Mouse (Mus musculus) midbrain, embryonic 13.5 days (tissue): Measurements from ENCODE around the gene Rps17. TPM values are rescaled to one million over a fixed set of nuclear protein-coding genes. Genes with fewer than 3 reads are reported as not detected.
A peak's percentile ranks its signal among the peaks of the same experiment; 100 is the strongest.

Experiments
- ATAC-seq: fragments of 200-750 bp; cut with Nextera tagmentation; 2 replicates; pipeline ENCODE4 v1.8.0; 2017; ENCODE audit warnings: mild to moderate bottlenecking, moderate TSS enrichment, moderate library complexity
- H3K27ac ChIP-seq: fragments of 300-500 bp; sonication (generic); 2 replicates; pipeline ENCODE4 v1.5.1; 2015; ENCODE audit warnings: inconsistent platforms, mild to moderate bottlenecking, moderate library complexity
- H3K27me3 ChIP-seq: fragments of 300-500 bp; sonication (generic); 2 replicates; pipeline ENCODE4 v1.6.1; 2015; ENCODE audit warnings: mild to moderate bottlenecking, inconsistent platforms
- H3K36me3 ChIP-seq: fragments of 300-500 bp; sonication (generic); 2 replicates; pipeline ENCODE4 v1.6.1; 2015; ENCODE audit warnings: mild to moderate bottlenecking, inconsistent platforms
- H3K4me1 ChIP-seq: fragments of 300-500 bp; sonication (generic); replicated peaks from 2 replicates; pipeline ENCODE4 v1.6.1; 2015; ENCODE audit warnings: inconsistent platforms
- H3K4me2 ChIP-seq: fragments of 300-500 bp; sonication (generic); replicated peaks from 2 replicates; pipeline ENCODE4 v1.6.1; 2015; ENCODE audit warnings: moderate library complexity, mild to moderate bottlenecking, inconsistent platforms
- H3K4me3 ChIP-seq: fragments of 300-500 bp; sonication (generic); replicated peaks from 2 replicates; pipeline ENCODE4 v1.5.1; 2015; ENCODE audit warnings: mild to moderate bottlenecking, inconsistent platforms
- H3K9ac ChIP-seq: fragments of 300-500 bp; sonication (generic); replicated peaks from 2 replicates; pipeline ENCODE4 v1.6.1; 2015; ENCODE audit warnings: mild to moderate bottlenecking, inconsistent platforms
- H3K9me3 ChIP-seq: fragments of 300-500 bp; sonication (generic); 2 replicates; pipeline ENCODE4 v1.6.1; 2016; ENCODE audit warnings: mild to moderate bottlenecking, inconsistent platforms
- WGBS: fragments of 180-500 bp; shearing (Covaris S2); methylation state at CpG from one replicate; pipeline ENCODE4 v1.1.7; 2015; 5-methylcytosine and 5-hydroxymethylcytosine counted together
- polyA plus RNA-seq: library from polyadenylated mRNA; unstranded; fragments of >200 nt; fragmentation: Nextera tagmentation; extraction: Ambion mirVana; gene quantifications from 2 replicates; pipeline ENCODE4 v1.2.1, GENCODE M21; 2015

Rps17 gene
- polyA plus RNA-seq, 1 experiment from 2014 or later: 873 TPM

- H3K9me3 ChIP-seq: no peaks in the 10 kb centered on the region
- peak overlapping the region; percentile 54 for H3K4me2 ChIP-seq
- H3K27ac ChIP-seq: no peak overlapping the region
- H3K27me3 ChIP-seq: peaks cover 5% of the 10 kb centered on the region; the same call in 1 of the 2 replicates
- H3K4me1 ChIP-seq: peaks cover 28% of the 10 kb centered on the region
- peak overlapping the region; percentile 62 for H3K9ac ChIP-seq
- 62% methylated on average over 15 of the region's 15 CpGs for WGBS
- peak overlapping the region; percentile 94 for H3K4me3 ChIP-seq
- peak; percentile 85; the same call in 1 of the 2 replicates for ATAC-seq
- peaks cover 29% of the 10 kb centered on the region for H3K36me3 ChIP-seq
Observed at GRCm38 (mm10) chr7:81345447-81346170, 555 bp upstream of the Rps17 start.

GRCm38 (mm10) chr7:81343831-81344230 is 1.2 kb downstream of the Rps17 start:
- 18% methylated on average over 10 of the region's 10 CpGs for WGBS
- Histone ChIP-seq H3K4me3 (peak overlapping the region; percentile 94), H3K4me1 (peaks cover 28% of the 10 kb centered on the region), H3K36me3 (peaks cover 46% of the 10 kb centered on the region), H3K9me3 (no peaks in the 10 kb centered on the region), H3K9ac (peak overlapping the region; percentile 99), H3K27ac (no peak overlapping the region), H3K27me3 (peaks cover 5% of the 10 kb centered on the region; the same call in 1 of the 2 replicates), H3K4me2 (peak overlapping the region; percentile 95)
- ATAC-seq: no peak

GRCm38 (mm10) chr7:81343316-81343715 is 1.7 kb downstream of the Rps17 start:
- peaks cover 51% of the 10 kb centered on the region for H3K36me3 ChIP-seq

GRCm38 (mm10) chr7:81342356-81343094 is 2.5 kb downstream of the Rps17 start:
- H3K36me3 ChIP-seq: peaks cover 59% of the 10 kb centered on the region
- H3K9ac ChIP-seq: peak overlapping the region; percentile 99
- H3K9me3 ChIP-seq: no peaks in the 10 kb centered on the region
- no peak for ATAC-seq
- peak overlapping the region; percentile 95 for H3K4me2 ChIP-seq
- 72% methylated on average over 8 of the region's 8 CpGs for WGBS
- H3K27ac ChIP-seq: no peak overlapping the region
- H3K4me3 ChIP-seq: peak overlapping the region; percentile 94
- H3K4me1 ChIP-seq: peaks cover 28% of the 10 kb centered on the region
- H3K27me3 ChIP-seq: peaks cover 5% of the 10 kb centered on the region; the same call in 1 of the 2 replicates

More at GRCm38 (mm10) chr7:81343316-81343715, 1.7 kb downstream of the Rps17 start:
- peaks cover 5% of the 10 kb centered on the region; the same call in 1 of the 2 replicates for H3K27me3 ChIP-seq
- peak overlapping the region; percentile 94 for H3K4me3 ChIP-seq
- WGBS: 45% methylated on average over 8 of the region's 8 CpGs
- H3K4me1 ChIP-seq: peaks cover 28% of the 10 kb centered on the region
- H3K4me2 ChIP-seq: peak overlapping the region; percentile 95
- H3K9me3 ChIP-seq: no peaks in the 10 kb centered on the region
- no peak for ATAC-seq
- H3K9ac ChIP-seq: peak overlapping the region; percentile 99
- H3K27ac ChIP-seq: no peak overlapping the region

GRCm38 (mm10) chr7:81341563-81341962 is 3.5 kb downstream of the Rps17 start:
- ATAC-seq: no peak
- Histone ChIP-seq H3K9ac (no peak overlapping the region), H3K4me3 (no peak overlapping the region), H3K27me3 (peaks cover 2% of the 10 kb centered on the region; the same call in 1 of the 2 replicates), H3K4me1 (peaks cover 28% of the 10 kb centered on the region), H3K9me3 (no peaks in the 10 kb centered on the region), H3K27ac (no peak overlapping the region), H3K36me3 (peaks cover 59% of the 10 kb centered on the region), H3K4me2 (no peak overlapping the region)
- WGBS: 50% methylated on average over 3 of the region's 3 CpGs

- 89% methylated on average over 4 of the region's 4 CpGs for WGBS
- Histone ChIP-seq H3K36me3 (peaks cover 59% of the 10 kb centered on the region), H3K9ac (no peak overlapping the region), H3K4me1 (peaks cover 38% of the 10 kb centered on the region), H3K27ac (no peak overlapping the region), H3K4me2 (no peak overlapping the region), H3K9me3 (no peaks in the 10 kb centered on the region), H3K27me3 (no peaks in the 10 kb centered on the region), H3K4me3 (no peak overlapping the region)
- ATAC-seq: no peak
Observed at GRCm38 (mm10) chr7:81339783-81340182, 5.3 kb downstream of the Rps17 start.

- H3K4me3 ChIP-seq: no peak overlapping the region
- peaks cover 59% of the 10 kb centered on the region for H3K36me3 ChIP-seq
- no peak overlapping the region for H3K4me2 ChIP-seq
- no peaks in the 10 kb centered on the region for H3K9me3 ChIP-seq
- 80% methylated on average over 3 of the region's 3 CpGs for WGBS
- H3K27me3 ChIP-seq: no peaks in the 10 kb centered on the region
- H3K27ac ChIP-seq: no peak overlapping the region
- H3K4me1 ChIP-seq: peaks cover 31% of the 10 kb centered on the region
- no peak overlapping the region for H3K9ac ChIP-seq
- ATAC-seq: no peak
Observed at GRCm38 (mm10) chr7:81338522-81338873, 6.6 kb downstream of the Rps17 start.

GRCm38 (mm10) chr7:81337785-81338521 is 7.1 kb downstream of the Rps17 start:
- H3K36me3 ChIP-seq: peaks cover 58% of the 10 kb centered on the region
- H3K4me3 ChIP-seq: no peak overlapping the region
- no peak overlapping the region for H3K4me2 ChIP-seq
- H3K27ac ChIP-seq: no peak overlapping the region
- H3K9me3 ChIP-seq: no peaks in the 10 kb centered on the region
- H3K27me3 ChIP-seq: no peaks in the 10 kb centered on the region
- H3K9ac ChIP-seq: no peak overlapping the region
- H3K4me1 ChIP-seq: peaks cover 26% of the 10 kb centered on the region
- ATAC-seq: no peak
- WGBS: 95% methylated on average over 21 of the region's 21 CpGs

GRCm38 (mm10) chr7:81336432-81336786 is 8.6 kb downstream of the Rps17 start:
- Histone ChIP-seq H3K36me3 (peaks cover 51% of the 10 kb centered on the region), H3K9me3 (no peaks in the 10 kb centered on the region), H3K27ac (no peak overlapping the region; the same call in 1 of the 2 replicates), H3K4me2 (no peak overlapping the region), H3K27me3 (no peaks in the 10 kb centered on the region), H3K4me1 (peaks cover 12% of the 10 kb centered on the region), H3K4me3 (no peak overlapping the region), H3K9ac (no peak overlapping the region)
- 0 out of 2 replicates have a peak, but pooled peaks have one; percentile 21 for ATAC-seq
- WGBS: 31% methylated on average over 8 of the region's 8 CpGs

- Histone ChIP-seq H3K9me3 (no peaks in the 10 kb centered on the region), H3K4me1 (peaks cover 11% of the 10 kb centered on the region), H3K4me2 (0 out of 2 replicates have a peak overlapping the region, but pooled peaks have one; percentile 9), H3K9ac (no peak overlapping the region), H3K27me3 (no peaks in the 10 kb centered on the region), H3K27ac (peak overlapping the region; percentile 73), H3K36me3 (peaks cover 45% of the 10 kb centered on the region), H3K4me3 (no peak overlapping the region)
- 37% methylated on average over 18 of the region's 18 CpGs for WGBS
- peak; percentile 44; the same call in 1 of the 2 replicates for ATAC-seq
Observed at GRCm38 (mm10) chr7:81335705-81336431, 9.2 kb downstream of the Rps17 start.

- WGBS: 79% methylated on average over 7 of the region's 7 CpGs
- H3K9ac ChIP-seq: no peak overlapping the region
- H3K9me3 ChIP-seq: no peaks in the 10 kb centered on the region
- H3K27ac ChIP-seq: no peak overlapping the region
- no peak overlapping the region for H3K4me2 ChIP-seq
- peaks cover 14% of the 10 kb centered on the region for H3K4me1 ChIP-seq
- ATAC-seq: no peak
- peaks cover 26% of the 10 kb centered on the region for H3K36me3 ChIP-seq
- no peaks in the 10 kb centered on the region for H3K27me3 ChIP-seq
- no peak overlapping the region for H3K4me3 ChIP-seq
Observed at GRCm38 (mm10) chr7:81331851-81332250, 13.2 kb downstream of the Rps17 start.
